Mouse (Mus musculus) mouse trophoblast stem cell (cell line): ENCODE results near the gene Gm14419.
"Not testable (repeated sequence)": the region's sequence is repeated elsewhere in the genome, so short reads cannot be mapped to it uniquely, and the experiment has no call there.

ENCODE experiments used
- in situ Hi-C, 2 experiments: fragments of 300-500 bp; cut with MseI, MboI; formaldehyde crosslinking; loops; 2 replicates in 1 of 2; 3 replicates in 1 of 2; pipeline ENCODE4 v1.15.1; 2025

Gene Gm14419

GRCm38 (mm10) chr2:177000656-177001055, at the start of gene Gm14419:
Gene Gm14419, plus strand, starts transcription at chr2:177000956.
- in situ Hi-C loops: not testable (repeated sequence)
